Mouse (Mus musculus) thymus, postnatal 14 days (tissue): ENCODE data around the gene Cysrt1.

Source experiments
- DNase-seq: peaks from one replicate; pipeline ENCODE4 v3.0.0; 2021

Gene Cysrt1

GRCm38 (mm10) chr2:25200631-25201030, 41.6 kb downstream of the Cysrt1 start:
- no peak for DNase-seq

- DNase-seq = no peak
These were observed 44.3 kb downstream of the Cysrt1 start for GRCm38 (mm10) chr2:25197946-25198345.

GRCm38 (mm10) chr2:25197191-25197590, 45.1 kb downstream of the Cysrt1 start:
- DNase-seq = no peak

GRCm38 (mm10) chr2:25196172-25196954, 45.9 kb downstream of the Cysrt1 start, which contains the start of gene Tor4a:
TSS of gene Tor4a (minus strand) at chr2:25196886.
- peak; percentile 81 for DNase-seq

- DNase-seq = peak; percentile 75
These were observed 46.8 kb downstream of the Cysrt1 start for GRCm38 (mm10) chr2:25195211-25196156.

- peak; percentile 48 for DNase-seq
These were observed 47.6 kb downstream of the Cysrt1 start for GRCm38 (mm10) chr2:25194486-25195171.

GRCm38 (mm10) chr2:25194006-25194405, 48.2 kb downstream of the Cysrt1 start:
- DNase-seq = no peak

GRCm38 (mm10) chr2:25193330-25193770, 48.9 kb downstream of the Cysrt1 start:
- DNase-seq = peak; percentile 86
